Mouse (Mus musculus): ENCODE measurements around the gene Rims4. TPM values are rescaled to one million over a fixed set of nuclear protein-coding genes. Genes with fewer than 3 reads are reported as not detected.
A peak's percentile ranks its signal among the peaks of the same experiment; 100 is the strongest.

Gene Rims4
- polyA plus RNA-seq, 1 experiment from 2014 or later: 5.6 TPM

GRCm38 (mm10) chr2:163904323-163904722 lies 14.2 kb downstream of the Rims4 start:
- Histone ChIP-seq H3K27ac (no peak overlapping the region), H3K4me2 (replicated peaks) (no peak overlapping the region), H3K4me3 (no peak overlapping the region), H3K4me1 (peaks cover 5% of the 10 kb centered on the region; the same call in 1 of the 2 replicates), H3K36me3 (no peaks in the 10 kb centered on the region), H3K9me3 (replicated peaks) (no peaks in the 10 kb centered on the region), H3K27me3 (no peaks in the 10 kb centered on the region), H3K9ac (no peak overlapping the region)
- ATAC-seq (ENCODE audit: low FRiP score): no peak
- 82% methylated on average over 4 of the region's 4 CpGs for WGBS

GRCm38 (mm10) chr2:163903461-163903860 lies 15.0 kb downstream of the Rims4 start:
- H3K4me2 ChIP-seq (replicated peaks): no peak overlapping the region
- H3K4me3 ChIP-seq: no peak overlapping the region
- 74% methylated on average over 11 of the region's 11 CpGs for WGBS
- H3K27ac ChIP-seq: no peak overlapping the region
- H3K9ac ChIP-seq: no peak overlapping the region
- ATAC-seq (ENCODE audit: low FRiP score): no peak
- no peaks in the 10 kb centered on the region for H3K36me3 ChIP-seq
- no peaks in the 10 kb centered on the region for H3K27me3 ChIP-seq
- H3K9me3 ChIP-seq (replicated peaks): no peaks in the 10 kb centered on the region
- H3K4me1 ChIP-seq: peaks cover 5% of the 10 kb centered on the region; the same call in 1 of the 2 replicates

- WGBS: 86% methylated on average over 4 of the region's 4 CpGs
- no peak overlapping the region for H3K9ac ChIP-seq
- H3K4me2 ChIP-seq (replicated peaks): no peak overlapping the region
- H3K4me1 ChIP-seq: peaks cover 8% of the 10 kb centered on the region; the same call in 1 of the 2 replicates
- H3K9me3 ChIP-seq (replicated peaks): no peaks in the 10 kb centered on the region
- H3K36me3 ChIP-seq: no peaks in the 10 kb centered on the region
- no peak overlapping the region for H3K27ac ChIP-seq
- H3K4me3 ChIP-seq: no peak overlapping the region
- no peaks in the 10 kb centered on the region for H3K27me3 ChIP-seq
- no peak for ATAC-seq (ENCODE audit: low FRiP score)
Measured at GRCm38 (mm10) chr2:163902448-163902847, 16.0 kb downstream of the Rims4 start.

GRCm38 (mm10) chr2:163901043-163901442 lies 17.4 kb downstream of the Rims4 start:
- no peaks in the 10 kb centered on the region for H3K9me3 ChIP-seq (replicated peaks)
- no peak overlapping the region for H3K9ac ChIP-seq
- no peak for ATAC-seq (ENCODE audit: low FRiP score)
- no peaks in the 10 kb centered on the region for H3K36me3 ChIP-seq
- H3K4me1 ChIP-seq: peaks cover 8% of the 10 kb centered on the region; the same call in 1 of the 2 replicates
- H3K27me3 ChIP-seq: no peaks in the 10 kb centered on the region
- H3K4me3 ChIP-seq: no peak overlapping the region
- WGBS: 87% methylated on average over 7 of the region's 7 CpGs
- H3K4me2 ChIP-seq (replicated peaks): no peak overlapping the region
- no peak overlapping the region for H3K27ac ChIP-seq

- Histone ChIP-seq H3K4me1 (peaks cover 8% of the 10 kb centered on the region; the same call in 1 of the 2 replicates), H3K4me2 (replicated peaks) (no peak overlapping the region), H3K4me3 (no peak overlapping the region), H3K9ac (no peak overlapping the region), H3K27me3 (no peaks in the 10 kb centered on the region), H3K9me3 (replicated peaks) (no peaks in the 10 kb centered on the region), H3K27ac (no peak overlapping the region), H3K36me3 (no peaks in the 10 kb centered on the region)
- ATAC-seq (ENCODE audit: low FRiP score): no peak
- 53% methylated on average over 14 of the region's 14 CpGs for WGBS
Measured at GRCm38 (mm10) chr2:163899910-163900411, 18.5 kb downstream of the Rims4 start.

- Histone ChIP-seq H3K4me1 (peaks cover 11% of the 10 kb centered on the region), H3K9me3 (replicated peaks) (no peaks in the 10 kb centered on the region), H3K27ac (no peak overlapping the region), H3K4me3 (no peak overlapping the region), H3K36me3 (no peaks in the 10 kb centered on the region), H3K9ac (no peak overlapping the region), H3K27me3 (no peaks in the 10 kb centered on the region), H3K4me2 (replicated peaks) (no peak overlapping the region)
- no peak for ATAC-seq (ENCODE audit: low FRiP score)
- 85% methylated on average over 7 of the region's 7 CpGs for WGBS
Measured at GRCm38 (mm10) chr2:163897988-163898535, 20.4 kb downstream of the Rims4 start.

- whole genome bisulfite sequencing: 94% methylated on average over 7 of the region's 7 CpGs
- Histone ChIP-seq H3K27ac (no peak overlapping the region), H3K27me3 (no peaks in the 10 kb centered on the region), H3K9ac (no peak overlapping the region), H3K9me3 (replicated peaks) (no peaks in the 10 kb centered on the region), H3K36me3 (no peaks in the 10 kb centered on the region), H3K4me1 (peaks cover 11% of the 10 kb centered on the region), H3K4me3 (no peak overlapping the region), H3K4me2 (replicated peaks) (no peak overlapping the region)
- ATAC-seq (ENCODE audit: low FRiP score): no peak
Measured at GRCm38 (mm10) chr2:163897026-163897425, 21.5 kb downstream of the Rims4 start.

- 66% methylated on average over 2 of the region's 2 CpGs for WGBS
- Histone ChIP-seq H3K9ac (no peak overlapping the region), H3K4me3 (no peak overlapping the region), H3K4me1 (peaks cover 18% of the 10 kb centered on the region), H3K9me3 (replicated peaks) (no peaks in the 10 kb centered on the region), H3K27me3 (peaks cover 3% of the 10 kb centered on the region), H3K27ac (no peak overlapping the region), H3K4me2 (replicated peaks) (no peak overlapping the region), H3K36me3 (no peaks in the 10 kb centered on the region)
- ATAC-seq (ENCODE audit: low FRiP score): no peak
Measured at GRCm38 (mm10) chr2:163895156-163895555, 23.3 kb downstream of the Rims4 start.

- ATAC-seq (ENCODE audit: low FRiP score): no peak
- Histone ChIP-seq H3K27me3 (peaks cover 3% of the 10 kb centered on the region), H3K9me3 (replicated peaks) (no peaks in the 10 kb centered on the region), H3K27ac (no peak overlapping the region), H3K4me2 (replicated peaks) (no peak overlapping the region), H3K4me3 (no peak overlapping the region), H3K4me1 (peaks cover 14% of the 10 kb centered on the region), H3K36me3 (no peaks in the 10 kb centered on the region), H3K9ac (no peak overlapping the region)
- 68% methylated on average over 7 of the region's 7 CpGs for WGBS
Measured at GRCm38 (mm10) chr2:163893446-163894370, 24.8 kb downstream of the Rims4 start.

- H3K9ac ChIP-seq: no peak overlapping the region
- H3K4me3 ChIP-seq: no peak overlapping the region
- no peak for ATAC-seq (ENCODE audit: low FRiP score)
- peaks cover 3% of the 10 kb centered on the region for H3K27me3 ChIP-seq
- peaks cover 11% of the 10 kb centered on the region for H3K4me1 ChIP-seq
- H3K9me3 ChIP-seq (replicated peaks): no peaks in the 10 kb centered on the region
- H3K27ac ChIP-seq: peak overlapping the region; percentile 67
- H3K4me2 ChIP-seq (replicated peaks): no peak overlapping the region
- WGBS: 92% methylated on average over 11 of the region's 11 CpGs
- no peaks in the 10 kb centered on the region for H3K36me3 ChIP-seq
Measured at GRCm38 (mm10) chr2:163891271-163891670, 27.2 kb downstream of the Rims4 start.

- no peak overlapping the region for H3K4me2 ChIP-seq (replicated peaks)
- H3K27me3 ChIP-seq: peaks cover 3% of the 10 kb centered on the region
- H3K4me3 ChIP-seq: no peak overlapping the region
- peaks cover 13% of the 10 kb centered on the region for H3K4me1 ChIP-seq
- H3K27ac ChIP-seq: peak overlapping the region; percentile 13; the same call in 1 of the 2 replicates
- no peak for ATAC-seq (ENCODE audit: low FRiP score)
- 58% methylated on average over 11 of the region's 11 CpGs for WGBS
- H3K9ac ChIP-seq: no peak overlapping the region
- no peaks in the 10 kb centered on the region for H3K9me3 ChIP-seq (replicated peaks)
- H3K36me3 ChIP-seq: no peaks in the 10 kb centered on the region
Measured at GRCm38 (mm10) chr2:163890586-163890985, 27.9 kb downstream of the Rims4 start.

- H3K4me1 ChIP-seq: peaks cover 13% of the 10 kb centered on the region
- WGBS: 44% methylated on average over 6 of the region's 6 CpGs
- H3K9ac ChIP-seq: no peak overlapping the region
- no peaks in the 10 kb centered on the region for H3K9me3 ChIP-seq (replicated peaks)
- H3K4me3 ChIP-seq: no peak overlapping the region
- no peaks in the 10 kb centered on the region for H3K36me3 ChIP-seq
- H3K27ac ChIP-seq: no peak overlapping the region
- H3K27me3 ChIP-seq: peaks cover 3% of the 10 kb centered on the region
- ATAC-seq (ENCODE audit: low FRiP score): no peak
- H3K4me2 ChIP-seq (replicated peaks): no peak overlapping the region
Measured at GRCm38 (mm10) chr2:163889411-163889810, 29.1 kb downstream of the Rims4 start.

All from hindbrain, embryonic 12.5 days (tissue).